In genomic region chr5:149611476-149612164, GRCm38 (mm10) we compare ENCODE assay signal across 9 mouse cellular contexts.
A peak's percentile ranks its signal among the peaks of the same experiment; 100 is the strongest.
DNase-seq lines count a peak whose midpoint lies in the region.
"Had no signal": no experiment of that assay in that cellular context is flagged by ENCODE, and none has a peak within 500 bp of the region (broad histone marks: within the 10 kb centered on the region; RNA-seq: fewer than 3 reads in every experiment).

No protein-coding gene starts in this region.

- DNase-seq in cerebellum, postnatal 14 days: peak; percentile 31 to 40
- DNase-seq in cerebellum, adult 9-11 months: no peak
- peak; percentile 56 to 69 for DNase-seq in right cerebral cortex, postnatal 10 days (ENCODE audit: low spot score in 2 of 2)
- no peak for DNase-seq in right cerebral cortex, postnatal 25 days
- peak; percentile 45 for DNase-seq in kidney, postnatal 10 days
- DNase-seq in skeletal muscle tissue, adult 2 months (ENCODE audit: low read depth, low spot score): peak; percentile 52
- no peak for DNase-seq in lung, postnatal 25 days (ENCODE audit: low spot score)
- no peak for DNase-seq in thymus, postnatal 4 days
- DNase-seq: liver, embryonic 13.5 days had no signal

Comparison
In these comparisons a context has a peak if more than half of its experiments do, and no peak if none do; other contexts are left out.
1. DNase-seq: peak in cerebellum, postnatal 14 days (2 of 2), right cerebral cortex, postnatal 10 days (2 of 2), kidney, postnatal 10 days (single experiment) and skeletal muscle tissue, adult 2 months (single experiment); none in cerebellum, adult 9-11 months (single experiment), right cerebral cortex, postnatal 25 days (single experiment), lung, postnatal 25 days (single experiment) and thymus, postnatal 4 days (single experiment).